Mouse (Mus musculus): ENCODE results near the gene Stk24. TPM values are rescaled to one million over a fixed set of nuclear protein-coding genes. Genes with fewer than 3 reads are reported as not detected.
A peak's percentile ranks its signal among the peaks of the same experiment; 100 is the strongest.

Stk24 gene
- polyA plus RNA-seq, 1 experiment from 2014 or later: 52.9 TPM

GRCm38 (mm10) chr14:121329401-121330089, 50.3 kb downstream of the Stk24 start:
- 75% methylated on average over 5 of the region's 5 CpGs for WGBS
- peaks cover 65% of the 10 kb centered on the region for H3K4me1 ChIP-seq (replicated peaks)

GRCm38 (mm10) chr14:121328878-121329277, 50.9 kb downstream of the Stk24 start:
- H3K4me2 ChIP-seq: no peak overlapping the region
- no peak for ATAC-seq (ENCODE audit: insufficient number of reproducible peaks, low FRiP score)
- peaks cover 69% of the 10 kb centered on the region for H3K4me1 ChIP-seq (replicated peaks)
- H3K9me3 ChIP-seq (replicated peaks): no peaks in the 10 kb centered on the region
- 70% methylated on average over 5 of the region's 5 CpGs for WGBS
- H3K36me3 ChIP-seq: no peaks in the 10 kb centered on the region
- H3K9ac ChIP-seq: no peak overlapping the region
- H3K27ac ChIP-seq (ENCODE audit: poor library complexity, severe bottlenecking): no peak overlapping the region
- no peaks in the 10 kb centered on the region for H3K27me3 ChIP-seq (replicated peaks)
- H3K4me3 ChIP-seq: no peak overlapping the region

More at GRCm38 (mm10) chr14:121329401-121330089, 50.3 kb downstream of the Stk24 start:
- H3K4me3 ChIP-seq: no peak overlapping the region
- H3K36me3 ChIP-seq: peaks cover 2% of the 10 kb centered on the region; the same call in 1 of the 2 replicates
- H3K4me2 ChIP-seq: no peak overlapping the region
- H3K9me3 ChIP-seq (replicated peaks): no peaks in the 10 kb centered on the region
- no peak overlapping the region for H3K9ac ChIP-seq
- no peak for ATAC-seq (ENCODE audit: insufficient number of reproducible peaks, low FRiP score)
- no peaks in the 10 kb centered on the region for H3K27me3 ChIP-seq (replicated peaks)
- no peak overlapping the region for H3K27ac ChIP-seq (ENCODE audit: poor library complexity, severe bottlenecking)

- Histone ChIP-seq H3K36me3 (no peaks in the 10 kb centered on the region), H3K27ac (ENCODE audit: poor library complexity, severe bottlenecking) (no peak overlapping the region), H3K9me3 (replicated peaks) (no peaks in the 10 kb centered on the region), H3K4me3 (no peak overlapping the region), H3K4me1 (replicated peaks) (peaks cover 87% of the 10 kb centered on the region), H3K27me3 (replicated peaks) (no peaks in the 10 kb centered on the region), H3K9ac (no peak overlapping the region), H3K4me2 (no peak overlapping the region)
- 87% methylated on average over 2 of the region's 2 CpGs for whole genome bisulfite sequencing
- ATAC-seq (ENCODE audit: insufficient number of reproducible peaks, low FRiP score): no peak
These were observed 53.4 kb downstream of the Stk24 start for GRCm38 (mm10) chr14:121326432-121326831.

GRCm38 (mm10) chr14:121324521-121325330, 55.1 kb downstream of the Stk24 start:
- WGBS: 79% methylated on average over 17 of the region's 17 CpGs
- H3K27me3 ChIP-seq (replicated peaks): no peaks in the 10 kb centered on the region
- H3K27ac ChIP-seq (ENCODE audit: poor library complexity, severe bottlenecking): 0 out of 2 replicates have a peak overlapping the region, but pooled peaks have one; percentile 34
- no peak overlapping the region for H3K4me2 ChIP-seq
- peaks cover 76% of the 10 kb centered on the region for H3K4me1 ChIP-seq (replicated peaks)
- ATAC-seq (ENCODE audit: insufficient number of reproducible peaks, low FRiP score): no peak
- H3K4me3 ChIP-seq: no peak overlapping the region
- H3K36me3 ChIP-seq: no peaks in the 10 kb centered on the region
- no peak overlapping the region for H3K9ac ChIP-seq
- no peaks in the 10 kb centered on the region for H3K9me3 ChIP-seq (replicated peaks)

GRCm38 (mm10) chr14:121322641-121323040, 57.2 kb downstream of the Stk24 start:
- Histone ChIP-seq H3K9me3 (replicated peaks) (no peaks in the 10 kb centered on the region), H3K4me2 (no peak overlapping the region), H3K27me3 (replicated peaks) (no peaks in the 10 kb centered on the region), H3K4me1 (replicated peaks) (peaks cover 68% of the 10 kb centered on the region), H3K4me3 (no peak overlapping the region), H3K9ac (0 out of 2 replicates have a peak overlapping the region, but pooled peaks have one; percentile 7), H3K27ac (ENCODE audit: poor library complexity, severe bottlenecking) (0 out of 2 replicates have a peak overlapping the region, but pooled peaks have one; percentile 10), H3K36me3 (0 out of 2 replicates have a peak, but pooled peaks cover 4% of the 10 kb centered on the region)
- WGBS: 56% methylated on average over 7 of the region's 7 CpGs
- ATAC-seq (ENCODE audit: insufficient number of reproducible peaks, low FRiP score): no peak

- Histone ChIP-seq H3K9me3 (replicated peaks) (no peaks in the 10 kb centered on the region), H3K27ac (ENCODE audit: poor library complexity, severe bottlenecking) (0 out of 2 replicates have a peak overlapping the region, but pooled peaks have one; percentile 20), H3K4me3 (no peak overlapping the region), H3K9ac (0 out of 2 replicates have a peak overlapping the region, but pooled peaks have one; percentile 15), H3K27me3 (replicated peaks) (no peaks in the 10 kb centered on the region), H3K4me1 (replicated peaks) (peaks cover 67% of the 10 kb centered on the region), H3K4me2 (no peak overlapping the region), H3K36me3 (0 out of 2 replicates have a peak, but pooled peaks cover 4% of the 10 kb centered on the region)
- no peak for ATAC-seq (ENCODE audit: insufficient number of reproducible peaks, low FRiP score)
- 65% methylated on average over 5 of the region's 5 CpGs for WGBS
These were observed 57.7 kb downstream of the Stk24 start for GRCm38 (mm10) chr14:121322150-121322549.

- no peaks in the 10 kb centered on the region for H3K9me3 ChIP-seq (replicated peaks)
- no peak overlapping the region for H3K4me3 ChIP-seq
- no peaks in the 10 kb centered on the region for H3K27me3 ChIP-seq (replicated peaks)
- H3K4me2 ChIP-seq: no peak overlapping the region
- H3K27ac ChIP-seq (ENCODE audit: poor library complexity, severe bottlenecking): no peak overlapping the region
- no peak for ATAC-seq (ENCODE audit: insufficient number of reproducible peaks, low FRiP score)
- 46% methylated on average over 5 of the region's 5 CpGs for WGBS
- H3K36me3 ChIP-seq: 0 out of 2 replicates have a peak, but pooled peaks cover 4% of the 10 kb centered on the region
- peaks cover 69% of the 10 kb centered on the region for H3K4me1 ChIP-seq (replicated peaks)
- H3K9ac ChIP-seq: no peak overlapping the region
These were observed 61.4 kb downstream of the Stk24 start for GRCm38 (mm10) chr14:121318382-121318781.

GRCm38 (mm10) chr14:121317312-121317671, 62.5 kb downstream of the Stk24 start:
- Histone ChIP-seq H3K27me3 (replicated peaks) (no peaks in the 10 kb centered on the region), H3K4me1 (replicated peaks) (peaks cover 69% of the 10 kb centered on the region), H3K4me3 (no peak overlapping the region), H3K36me3 (0 out of 2 replicates have a peak, but pooled peaks cover 4% of the 10 kb centered on the region), H3K9me3 (replicated peaks) (no peaks in the 10 kb centered on the region), H3K27ac (ENCODE audit: poor library complexity, severe bottlenecking) (peak overlapping the region; percentile 69), H3K4me2 (peak overlapping the region; percentile 6), H3K9ac (peak overlapping the region; percentile 22; the same call in 1 of the 2 replicates)
- WGBS: 87% methylated on average over 3 of the region's 3 CpGs
- ATAC-seq (ENCODE audit: insufficient number of reproducible peaks, low FRiP score): peak; percentile 20; the same call in 1 of the 2 replicates

GRCm38 (mm10) chr14:121316631-121317311, 63.0 kb downstream of the Stk24 start:
- H3K9me3 ChIP-seq (replicated peaks): no peaks in the 10 kb centered on the region
- H3K27ac ChIP-seq (ENCODE audit: poor library complexity, severe bottlenecking): peak overlapping the region; percentile 69
- H3K9ac ChIP-seq: peak overlapping the region; percentile 30; the same call in 1 of the 2 replicates
- H3K27me3 ChIP-seq (replicated peaks): no peaks in the 10 kb centered on the region
- 50% methylated on average over 13 of the region's 13 CpGs for WGBS
- H3K4me3 ChIP-seq: no peak overlapping the region
- H3K4me1 ChIP-seq (replicated peaks): peaks cover 69% of the 10 kb centered on the region
- 0 out of 2 replicates have a peak, but pooled peaks cover 4% of the 10 kb centered on the region for H3K36me3 ChIP-seq
- peak overlapping the region; percentile 6 for H3K4me2 ChIP-seq
- ATAC-seq (ENCODE audit: insufficient number of reproducible peaks, low FRiP score): peak; percentile 8; the same call in 1 of the 2 replicates

- 71% methylated on average over 5 of the region's 5 CpGs for WGBS
These were observed 63.7 kb downstream of the Stk24 start for GRCm38 (mm10) chr14:121316136-121316535.

More at GRCm38 (mm10) chr14:121316136-121316535, 63.7 kb downstream of the Stk24 start:
- Histone ChIP-seq H3K27me3 (replicated peaks) (no peaks in the 10 kb centered on the region), H3K4me3 (no peak overlapping the region), H3K27ac (ENCODE audit: poor library complexity, severe bottlenecking) (peak overlapping the region; percentile 69), H3K36me3 (0 out of 2 replicates have a peak, but pooled peaks cover 4% of the 10 kb centered on the region), H3K9me3 (replicated peaks) (no peaks in the 10 kb centered on the region), H3K9ac (no peak overlapping the region), H3K4me2 (no peak overlapping the region), H3K4me1 (replicated peaks) (peaks cover 70% of the 10 kb centered on the region)
- no peak for ATAC-seq (ENCODE audit: insufficient number of reproducible peaks, low FRiP score)

All from heart, embryonic 12.5 days (tissue).